Mouse (Mus musculus) brain, embryonic 14.5 days (tissue): ENCODE measurements around the gene Ap4s1. TPM values are rescaled to one million over a fixed set of nuclear protein-coding genes. Genes with fewer than 3 reads are reported as not detected.
"Not testable (repeated sequence)": the region's sequence is repeated elsewhere in the genome, so short reads cannot be mapped to it uniquely, and the experiment has no call there.

Experiments used
- DNase-seq: peaks from one replicate; pipeline ENCODE4 v3.0.0-alpha.2; 2011; ENCODE audit warnings: low read depth
- CTCF ChIP-seq: fragments of 200-500 bp; IDR thresholded peaks from 2 replicates; pipeline ENCODE4 v1.5.1; 2012; ENCODE audit warnings: inconsistent platforms, mild to moderate bottlenecking, moderate library complexity, borderline replicate concordance; ENCODE audit not compliant: insufficient read depth, insufficient read length; ENCODE audit errors: extremely low read depth
- POLR2A ChIP-seq: fragments of 200-500 bp; IDR thresholded peaks from 2 replicates; pipeline ENCODE4 v1.6.1; 2012; ENCODE audit warnings: mild to moderate bottlenecking, inconsistent platforms, borderline replicate concordance; ENCODE audit not compliant: poor library complexity, insufficient read depth, insufficient read length, severe bottlenecking; ENCODE audit errors: extremely low read depth
- polyA plus RNA-seq: library from polyadenylated mRNA; depleted of rRNA; stranded (reverse); fragments of >200 nt; gene quantifications from 2 replicates; pipeline ENCODE4 v1.2.3, GENCODE M21; 2012

The Ap4s1 gene
- polyA plus RNA-seq, 1 experiment = 27.5 TPM

DNA sequence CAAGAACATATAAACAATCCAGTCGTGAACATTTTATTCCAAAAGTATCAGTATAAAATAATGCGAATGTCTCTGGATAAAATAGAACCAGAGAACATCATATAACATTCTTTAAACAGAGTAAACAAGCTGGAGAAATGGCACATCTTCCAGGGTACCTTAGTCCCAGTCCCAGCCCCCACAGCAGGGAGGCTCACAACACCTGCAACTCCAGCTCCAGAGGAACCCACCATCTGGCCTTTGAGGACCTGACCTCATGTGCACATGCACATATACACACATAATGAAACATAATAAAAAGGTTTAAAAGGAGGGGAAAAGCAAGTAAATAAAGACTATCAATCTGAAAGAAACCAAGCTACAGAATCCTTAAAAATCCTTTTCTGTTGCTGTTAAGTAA lies 2.3 kb upstream of the Ap4s1 start:
- DNase-seq = no peak
- TF ChIP-seq POLR2A (no peak), CTCF (no peak)

- TF ChIP-seq POLR2A (peak; percentile 85; the same call in 1 of the 2 replicates), CTCF (no peak)
- peak; percentile 99 for DNase-seq
These were observed 1.2 kb downstream of the Ap4s1 start, which contains the start of gene Strn3 for GRCm38 (mm10) chr12:51691845-51692632. Gene Strn3, minus strand, starts transcription at chr12:51691897.

DNA sequence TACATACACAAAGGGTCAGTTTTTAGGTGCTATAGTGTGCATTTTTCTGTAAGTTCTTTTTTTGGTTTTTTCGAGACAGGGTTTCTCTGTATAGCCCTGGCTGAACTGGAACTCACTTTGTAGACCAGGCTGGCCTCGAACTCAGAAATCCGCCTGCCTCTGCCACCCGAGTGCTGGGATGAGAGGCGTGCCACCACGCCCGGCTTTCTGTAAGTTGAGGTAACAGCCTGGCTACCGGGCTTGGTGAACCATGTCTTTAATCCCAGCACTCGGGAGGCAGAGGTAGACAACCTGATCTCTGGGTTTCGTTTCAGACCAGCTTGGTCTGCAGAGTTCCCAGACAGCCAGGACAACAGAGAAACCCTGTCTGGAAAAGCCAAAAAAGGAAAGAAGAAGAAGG lies 2.0 kb downstream of the Ap4s1 start:
- not testable (repeated sequence) for DNase-seq

DNA sequence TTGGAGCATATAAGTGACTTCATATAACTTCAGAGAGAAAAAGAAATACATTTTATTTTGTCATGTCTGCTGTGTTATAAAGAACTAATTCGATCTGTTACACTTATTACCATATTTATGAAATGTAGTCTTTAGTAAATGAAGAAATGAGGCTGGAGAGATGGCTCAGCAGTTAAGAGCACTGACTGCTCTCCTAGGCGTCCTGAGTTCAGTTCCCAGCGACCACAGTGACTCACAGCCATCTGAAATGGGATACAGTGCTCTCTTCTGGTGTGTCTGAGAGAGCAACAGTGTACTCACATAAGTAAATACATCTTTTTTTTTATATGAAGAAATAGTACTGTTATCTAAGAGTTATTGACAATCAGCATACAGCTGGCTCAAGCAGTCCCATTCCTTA lies 2.6 kb downstream of the Ap4s1 start:
- no peak for TF ChIP-seq POLR2A
- TF ChIP-seq CTCF = no peak
- no peak for DNase-seq

GRCm38 (mm10) chr12:51694096-51694495 lies 3.3 kb downstream of the Ap4s1 start:
- DNase-seq = no peak
- TF ChIP-seq CTCF (no peak), POLR2A (no peak)

- no peak for DNase-seq
- TF ChIP-seq POLR2A (no peak), CTCF (no peak)
These were observed 4.1 kb downstream of the Ap4s1 start for GRCm38 (mm10) chr12:51694966-51695365.

DNA sequence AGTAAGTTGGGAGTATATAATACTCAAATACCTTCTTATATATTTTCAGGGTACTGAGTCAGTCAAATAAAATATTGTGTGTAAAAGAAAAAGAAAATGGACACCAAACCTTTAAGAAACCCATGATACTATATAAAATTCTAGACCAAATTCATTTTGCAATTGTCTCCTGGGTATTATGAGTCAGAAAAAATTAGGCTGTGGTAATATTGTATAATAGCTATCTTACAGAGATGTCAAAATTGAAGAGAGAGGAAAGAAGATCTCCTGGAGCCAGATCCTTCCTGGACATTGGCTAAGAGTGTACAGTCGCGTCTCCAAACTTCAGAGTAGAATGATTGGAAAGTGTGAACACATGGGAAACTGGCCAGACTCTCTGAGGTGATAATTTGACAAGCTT lies 5.3 kb downstream of the Ap4s1 start:
- no peak for DNase-seq

DNA sequence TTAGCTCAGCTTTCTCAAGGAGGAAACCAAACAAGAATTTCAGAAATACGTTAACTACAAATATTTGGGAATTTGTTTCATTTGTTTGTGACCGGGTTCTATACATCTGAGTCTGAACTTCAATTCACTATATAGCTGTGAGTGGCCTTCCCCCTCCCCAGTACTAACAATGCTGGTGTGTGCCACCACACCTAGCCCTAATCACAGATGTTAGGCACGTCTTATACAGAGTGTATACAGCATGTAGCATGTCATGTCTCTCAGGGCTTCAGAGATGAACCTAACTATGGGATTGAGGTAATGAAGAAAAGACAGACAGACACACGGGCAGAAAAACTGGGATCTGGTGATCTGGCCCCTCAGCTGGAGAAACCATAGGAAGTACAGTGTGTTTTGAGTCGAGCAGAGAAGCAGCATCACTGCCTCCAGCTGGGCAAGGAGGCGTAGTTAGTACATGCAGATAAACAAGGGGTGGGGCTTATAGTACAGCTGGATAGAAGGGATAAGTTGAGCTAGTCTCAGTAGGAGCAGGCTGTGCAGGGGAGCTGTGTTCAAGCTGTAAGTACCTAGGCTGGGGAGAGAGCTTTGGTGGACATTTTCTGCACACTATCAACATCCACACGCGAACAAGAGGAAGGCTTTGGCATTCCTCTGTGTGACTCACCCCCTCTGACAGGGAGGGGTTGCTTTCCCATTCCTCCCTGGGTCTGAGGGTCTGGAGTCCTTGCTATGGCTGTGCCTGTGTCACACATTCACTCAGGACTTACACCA lies 9.0 kb downstream of the Ap4s1 start:
- DNase-seq = no peak
- no peak for TF ChIP-seq CTCF
- TF ChIP-seq POLR2A = no peak

More for the DNA sequence above, 5.3 kb downstream of the Ap4s1 start:
- TF ChIP-seq CTCF (no peak), POLR2A (no peak)

DNA sequence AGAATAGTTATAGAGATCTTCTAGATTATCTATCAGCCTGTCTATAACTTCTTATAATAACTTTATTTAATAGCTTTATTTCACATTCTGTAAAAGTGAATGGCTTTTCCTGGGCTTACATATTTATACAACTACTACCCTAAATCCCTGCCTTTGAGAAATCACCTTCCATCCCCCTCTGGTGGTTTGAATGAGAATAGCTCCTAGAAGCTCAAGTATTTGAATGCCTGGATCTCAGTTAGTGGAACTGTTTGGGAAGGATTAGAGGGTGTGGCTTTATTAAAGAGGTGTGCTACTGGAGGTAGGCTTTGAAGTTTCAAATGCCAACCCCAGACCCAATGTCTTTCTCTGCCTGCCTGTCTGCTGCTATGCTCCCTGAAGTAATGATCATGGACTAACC lies 10.9 kb downstream of the Ap4s1 start:
- no peak for DNase-seq

GRCm38 (mm10) chr12:51703859-51704258 lies 13.0 kb downstream of the Ap4s1 start:
- peak; percentile 25 for DNase-seq
- TF ChIP-seq CTCF = no peak
- no peak for TF ChIP-seq POLR2A

More for the DNA sequence above, 10.9 kb downstream of the Ap4s1 start:
- no peak for TF ChIP-seq CTCF
- no peak for TF ChIP-seq POLR2A

- TF ChIP-seq POLR2A (no peak), CTCF (no peak)
- no peak for DNase-seq
These were observed 13.7 kb downstream of the Ap4s1 start for GRCm38 (mm10) chr12:51704572-51704971.

GRCm38 (mm10) chr12:51705778-51706177 lies 14.9 kb downstream of the Ap4s1 start:
- TF ChIP-seq CTCF = no peak
- TF ChIP-seq POLR2A = no peak
- no peak for DNase-seq
